Mouse (Mus musculus) E14TG2a.4 (cell line): ENCODE measurements around the gene Nfu1.
"Not testable (repeated sequence)": the region's sequence is repeated elsewhere in the genome, so short reads cannot be mapped to it uniquely, and the experiment has no call there.

ENCODE experiments used
- H3K27me3 ChIP-seq: 2 replicates; pipeline ENCODE4 v1.6.1; 2014; ENCODE audit warnings: low read length, control low read depth; ENCODE audit not compliant: insufficient read depth
- H3K36me3 ChIP-seq: 2 replicates; pipeline ENCODE4 v1.6.1; 2014; ENCODE audit warnings: low read length, control low read depth; ENCODE audit not compliant: insufficient read depth
- H3K4me1 ChIP-seq: replicated peaks from 2 replicates; pipeline ENCODE4 v1.6.1; 2014; ENCODE audit warnings: low read depth, low read length, control low read depth
- H3K4me3 ChIP-seq: replicated peaks from 2 replicates; pipeline ENCODE4 v1.5.1; 2014; ENCODE audit warnings: mild to moderate bottlenecking, low read length
- H3K9me3 ChIP-seq: 2 replicates; pipeline ENCODE4 v1.6.1; 2014; ENCODE audit warnings: low read length, control low read depth
- CTCF ChIP-seq: conservative IDR thresholded peaks from 2 replicates; pipeline ENCODE4 v1.5.1; 2014; ENCODE audit warnings: low read length
- NANOG ChIP-seq: IDR thresholded peaks from 2 replicates; pipeline ENCODE4 v1.6.1; 2014; ENCODE audit warnings: borderline replicate concordance, low read length, mixed read lengths
- POU5F1 ChIP-seq: IDR thresholded peaks from 2 replicates; pipeline ENCODE4 v1.6.1; 2014; ENCODE audit warnings: low read length, borderline replicate concordance

The Nfu1 gene

GRCm38 (mm10) chr6:87009692-87010328, 774 bp downstream of the Nfu1 start:
- Histone ChIP-seq H3K9me3 (no peaks in the 10 kb centered on the region), H3K4me3 (peak overlapping the region; percentile 99), H3K36me3 (peaks cover 32% of the 10 kb centered on the region), H3K4me1 (peaks cover 57% of the 10 kb centered on the region), H3K27me3 (no peaks in the 10 kb centered on the region)
- TF ChIP-seq POU5F1: no peak

DNA sequence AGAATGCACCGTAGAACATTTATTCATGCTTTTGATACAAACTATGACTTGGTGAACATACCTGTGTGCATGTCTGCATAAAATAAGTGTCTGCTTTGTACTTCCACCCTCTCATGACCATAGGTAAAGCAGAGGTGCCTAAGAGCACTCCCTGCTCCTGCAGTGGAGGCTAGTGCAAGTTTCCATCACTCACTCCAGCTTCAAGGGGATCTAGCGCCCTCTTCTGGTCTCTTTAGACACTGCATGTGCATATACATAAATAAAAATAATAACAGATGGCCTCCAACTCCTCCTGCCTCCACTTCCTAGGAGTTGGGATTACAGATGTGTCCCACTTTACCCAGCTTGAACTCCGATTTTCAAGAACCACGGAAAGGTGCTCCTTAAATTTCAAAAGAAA, 7.9 kb downstream of the Nfu1 start:
- Histone ChIP-seq H3K4me1 (peaks cover 42% of the 10 kb centered on the region), H3K27me3 (no peaks in the 10 kb centered on the region), H3K36me3 (peaks cover 94% of the 10 kb centered on the region), H3K4me3 (no peak overlapping the region), H3K9me3 (no peaks in the 10 kb centered on the region)
- TF ChIP-seq CTCF: peak; percentile 67
- no peak for TF ChIP-seq NANOG
- TF ChIP-seq POU5F1: no peak

DNA sequence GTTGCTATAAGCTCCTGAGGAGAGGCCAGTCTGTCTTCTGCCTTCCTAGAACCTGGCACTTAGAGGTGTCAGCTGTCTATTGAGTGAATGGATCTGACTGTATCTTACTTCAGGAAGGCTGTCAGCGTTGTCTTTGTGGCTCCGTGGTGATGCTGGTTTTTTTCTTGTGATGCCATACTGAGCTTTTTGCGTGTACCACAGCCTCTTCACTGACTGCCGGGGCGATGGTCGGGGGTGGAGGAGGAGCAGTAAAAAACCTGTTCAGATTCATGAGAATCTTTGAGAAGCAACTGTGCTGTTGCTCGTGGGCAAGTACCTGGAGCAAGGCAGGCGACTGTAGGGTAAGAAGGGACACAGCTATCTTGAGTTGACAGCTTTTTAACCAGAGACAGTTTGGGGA, 9.8 kb downstream of the Nfu1 start:
- no peaks in the 10 kb centered on the region for H3K9me3 ChIP-seq
- TF ChIP-seq CTCF: no peak
- TF ChIP-seq POU5F1: no peak
- no peak for TF ChIP-seq NANOG
- H3K27me3 ChIP-seq: no peaks in the 10 kb centered on the region
- peaks cover 90% of the 10 kb centered on the region for H3K36me3 ChIP-seq
- H3K4me1 ChIP-seq: peaks cover 33% of the 10 kb centered on the region
- no peak overlapping the region for H3K4me3 ChIP-seq

GRCm38 (mm10) chr6:87021791-87022190, 12.8 kb downstream of the Nfu1 start:
- Histone ChIP-seq H3K9me3 (no peaks in the 10 kb centered on the region), H3K36me3 (peaks cover 91% of the 10 kb centered on the region), H3K27me3 (no peaks in the 10 kb centered on the region), H3K4me3 (no peak overlapping the region), H3K4me1 (peaks cover 40% of the 10 kb centered on the region)
- no peak for TF ChIP-seq CTCF
- TF ChIP-seq NANOG: no peak
- no peak for TF ChIP-seq POU5F1

- H3K27me3 ChIP-seq: no peaks in the 10 kb centered on the region
- no peaks in the 10 kb centered on the region for H3K9me3 ChIP-seq
- peaks cover 52% of the 10 kb centered on the region for H3K4me1 ChIP-seq
- no peak overlapping the region for H3K4me3 ChIP-seq
- H3K36me3 ChIP-seq: peaks cover 81% of the 10 kb centered on the region
- TF ChIP-seq CTCF (no peak), NANOG (no peak), POU5F1 (no peak)
Observed at GRCm38 (mm10) chr6:87026980-87027379, 17.9 kb downstream of the Nfu1 start.

DNA sequence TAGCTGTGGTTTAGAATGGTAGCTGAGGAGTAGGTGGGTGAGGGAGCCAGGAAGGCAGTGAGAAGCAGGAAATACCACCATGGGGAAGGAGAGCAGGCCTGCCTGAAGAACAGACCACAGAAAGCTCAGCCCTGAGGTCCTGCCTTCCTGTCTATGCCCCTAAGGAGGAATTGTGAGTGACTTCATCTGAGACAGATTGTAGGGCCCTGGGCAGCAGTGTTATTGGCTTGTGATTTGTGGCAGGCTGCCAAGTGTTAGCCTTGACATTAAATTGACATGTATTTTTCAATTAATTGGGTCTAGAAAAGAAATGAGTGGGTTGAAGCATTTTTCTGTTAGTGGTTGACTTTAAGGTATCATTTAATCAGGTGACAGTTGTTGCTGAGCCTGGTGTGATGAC, 19.8 kb downstream of the Nfu1 start:
- no peaks in the 10 kb centered on the region for H3K9me3 ChIP-seq
- H3K36me3 ChIP-seq: peaks cover 65% of the 10 kb centered on the region
- no peak overlapping the region for H3K4me3 ChIP-seq
- TF ChIP-seq NANOG (no peak), POU5F1 (no peak), CTCF (no peak)
- H3K4me1 ChIP-seq: peaks cover 44% of the 10 kb centered on the region
- no peaks in the 10 kb centered on the region for H3K27me3 ChIP-seq

GRCm38 (mm10) chr6:87031310-87031709, 22.3 kb downstream of the Nfu1 start:
- Histone ChIP-seq H3K4me1 (peaks cover 26% of the 10 kb centered on the region), H3K36me3 (peaks cover 41% of the 10 kb centered on the region)
- not testable (repeated sequence) for H3K27me3 ChIP-seq, H3K9me3 ChIP-seq, H3K4me3 ChIP-seq

DNA sequence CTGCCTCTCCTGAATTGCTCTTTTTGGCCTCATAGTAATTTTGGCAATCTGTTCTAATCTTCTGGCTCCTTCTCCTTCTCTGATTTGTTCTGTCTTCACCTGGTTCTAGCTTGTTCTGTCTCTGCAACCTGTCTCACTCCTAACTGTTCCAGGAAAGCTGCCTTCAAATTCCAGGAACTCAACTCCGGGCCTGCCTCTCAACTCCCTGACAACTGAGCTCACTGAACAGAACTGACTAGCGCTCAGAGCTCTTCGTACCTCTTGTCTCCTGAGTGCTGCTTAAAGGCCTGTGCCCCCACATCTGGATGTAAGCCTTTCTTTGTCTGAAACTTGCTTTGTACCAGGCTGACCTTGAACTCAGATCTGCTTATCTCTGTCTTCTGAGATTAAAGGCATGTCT, 23.4 kb downstream of the Nfu1 start:
- no peaks in the 10 kb centered on the region for H3K27me3 ChIP-seq
- TF ChIP-seq CTCF: no peak
- TF ChIP-seq POU5F1: no peak
- TF ChIP-seq NANOG: no peak
- peaks cover 19% of the 10 kb centered on the region for H3K4me1 ChIP-seq
- H3K4me3 ChIP-seq: no peak overlapping the region
- H3K36me3 ChIP-seq: peaks cover 32% of the 10 kb centered on the region
- 0 out of 2 replicates have a peak, but pooled peaks cover 3% of the 10 kb centered on the region for H3K9me3 ChIP-seq

- TF ChIP-seq CTCF (no peak), NANOG (no peak), POU5F1 (no peak)
- no peak overlapping the region for H3K4me3 ChIP-seq
- H3K27me3 ChIP-seq: no peaks in the 10 kb centered on the region
- 0 out of 2 replicates have a peak, but pooled peaks cover 3% of the 10 kb centered on the region for H3K9me3 ChIP-seq
- peaks cover 12% of the 10 kb centered on the region for H3K36me3 ChIP-seq
- H3K4me1 ChIP-seq: peaks cover 17% of the 10 kb centered on the region
Observed at GRCm38 (mm10) chr6:87034395-87034794, 25.4 kb downstream of the Nfu1 start.
